Mouse (Mus musculus): ENCODE measurements around the gene Nf1.

DNA sequence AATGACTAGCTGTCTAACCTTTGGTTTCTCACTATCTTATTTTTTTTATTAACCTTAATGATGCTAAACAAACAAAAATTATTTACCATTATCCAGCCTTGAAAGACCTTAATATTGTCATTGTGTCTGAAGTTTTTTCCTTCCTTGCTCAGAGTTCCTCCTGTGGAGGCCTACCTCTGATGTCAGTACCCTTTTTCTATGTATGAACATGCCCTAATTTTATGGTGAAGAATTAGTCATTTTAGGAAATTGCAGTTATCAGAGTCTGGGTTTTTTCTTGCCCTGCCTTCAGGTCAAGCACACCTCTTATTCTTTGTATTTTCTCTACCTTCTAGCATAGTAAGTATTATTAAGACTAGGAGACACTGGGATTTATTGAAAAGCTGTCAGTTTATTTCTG is 145.2 kb downstream of the Nf1 start:
- TF ChIP-seq CTCF (IDR thresholded peaks at IDR 0.05; ENCODE audit: extremely low read depth, insufficient read depth, insufficient read length, insufficient replicate concordance) (no peak), POLR2A (IDR thresholded peaks at IDR 0.05; ENCODE audit: low read depth, low read length) (no peak)
